Mouse (Mus musculus) liver, adult 2 months (tissue): ENCODE results near the gene Sh3d21. TPM values are rescaled to one million over a fixed set of nuclear protein-coding genes. Genes with fewer than 3 reads are reported as not detected.

Source experiments
- DNase-seq: peaks from one replicate; pipeline ENCODE4 v3.0.0-alpha.2; 2011; ENCODE audit warnings: low read depth, low spot score; ENCODE audit errors: extremely low read depth
- H3K27ac ChIP-seq: fragments of 200-500 bp; replicated peaks from 2 replicates; pipeline ENCODE4 v1.5.1; 2012; ENCODE audit warnings: low read depth, mild to moderate bottlenecking, control low read depth, inconsistent platforms, low read length; ENCODE audit not compliant: insufficient read depth
- H3K27me3 ChIP-seq: fragments of 200-500 bp; 2 replicates; pipeline ENCODE4 v1.6.1; 2012; ENCODE audit warnings: mild to moderate bottlenecking, moderate library complexity, low read length, inconsistent platforms; ENCODE audit not compliant: control insufficient read depth, insufficient read depth
- H3K36me3 ChIP-seq: fragments of 200-500 bp; 2 replicates; pipeline ENCODE4 v1.6.1; 2012; ENCODE audit warnings: low read length, inconsistent platforms; ENCODE audit not compliant: control insufficient read depth, insufficient read depth
- H3K4me1 ChIP-seq: fragments of 200-500 bp; 2 replicates; pipeline ENCODE4 v1.6.1; 2011; ENCODE audit warnings: low read length; ENCODE audit not compliant: control insufficient read depth, insufficient read depth
- H3K4me3 ChIP-seq: fragments of 200-500 bp; 2 replicates; pipeline ENCODE4 v1.5.1; 2011; ENCODE audit warnings: low read depth, mild to moderate bottlenecking, control low read depth, low read length, moderate library complexity; ENCODE audit not compliant: insufficient read depth
- H3K79me2 ChIP-seq: fragments of 200-500 bp; 2 replicates; pipeline ENCODE4 v1.6.1; 2012; ENCODE audit warnings: inconsistent platforms, mild to moderate bottlenecking, low read length, moderate library complexity; ENCODE audit not compliant: control insufficient read depth, insufficient read depth
- H3K9ac ChIP-seq: fragments of 200-500 bp; 2 replicates; pipeline ENCODE4 v1.6.1; 2012; ENCODE audit warnings: low read depth, mild to moderate bottlenecking, control low read depth, inconsistent platforms, low read length
- CTCF ChIP-seq: fragments of 200-500 bp; IDR thresholded peaks from 2 replicates; pipeline ENCODE4 v1.5.1; 2011; ENCODE audit warnings: low read depth, low read length, control low read depth
- POLR2A ChIP-seq: fragments of 200-500 bp; IDR thresholded peaks from 2 replicates; pipeline ENCODE4 v1.6.1; 2011; ENCODE audit warnings: low read length, control low read depth; ENCODE audit not compliant: insufficient read depth; ENCODE audit errors: extremely low read depth
- WGBS: fragments of 180-500 bp; shearing (Covaris S2); methylation state at CpG from one replicate; pipeline ENCODE4 v1.1.7; 2018; 5-methylcytosine and 5-hydroxymethylcytosine counted together
- polyA plus RNA-seq: library from polyadenylated mRNA; depleted of rRNA; stranded (reverse); fragments of >200 nt; gene quantifications from 2 replicates; pipeline ENCODE4 v1.2.3, GENCODE M21; 2012
- total RNA-seq: library from RNA; depleted of rRNA; stranded (reverse); fragments of >200 nt; gene quantifications from 2 replicates; pipeline ENCODE4 v1.2.3, GENCODE M21; 2014

Sh3d21 gene
- total and polyA plus RNA-seq, 2 experiments: 0.55 to 0.65 TPM

DNA sequence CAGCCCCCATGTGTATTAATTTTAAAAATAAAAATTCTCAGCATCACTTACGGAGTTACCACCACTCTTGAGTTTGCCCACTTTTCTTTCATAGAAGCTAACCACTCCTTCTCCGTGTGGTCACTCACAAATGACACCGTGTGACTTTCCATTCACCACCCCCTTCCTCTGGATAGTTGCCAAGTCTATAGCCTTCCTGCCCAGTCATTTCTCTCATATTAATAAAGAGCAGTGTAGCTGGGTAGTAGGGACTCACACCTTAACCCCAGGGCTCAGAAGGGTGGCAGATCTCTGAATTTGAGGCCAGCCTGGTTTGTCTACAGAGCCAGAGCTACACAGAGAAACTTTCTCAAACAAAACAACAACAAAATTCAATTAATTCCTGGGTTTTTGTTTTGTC, 34.2 kb upstream of the Sh3d21 start:
- H3K27ac ChIP-seq: no peak overlapping the region
- WGBS: 27% methylated on average over 3 of the region's 3 CpGs
- peaks cover 27% of the 10 kb centered on the region; the same call in 1 of the 2 replicates for H3K79me2 ChIP-seq
- TF ChIP-seq POLR2A (no peak), CTCF (no peak)
- H3K36me3 ChIP-seq: peaks cover 20% of the 10 kb centered on the region
- peaks cover 21% of the 10 kb centered on the region for H3K4me1 ChIP-seq
- H3K9ac ChIP-seq: no peak overlapping the region
- no peak overlapping the region for H3K4me3 ChIP-seq
- H3K27me3 ChIP-seq: no peaks in the 10 kb centered on the region
- DNase-seq: no peak

DNA sequence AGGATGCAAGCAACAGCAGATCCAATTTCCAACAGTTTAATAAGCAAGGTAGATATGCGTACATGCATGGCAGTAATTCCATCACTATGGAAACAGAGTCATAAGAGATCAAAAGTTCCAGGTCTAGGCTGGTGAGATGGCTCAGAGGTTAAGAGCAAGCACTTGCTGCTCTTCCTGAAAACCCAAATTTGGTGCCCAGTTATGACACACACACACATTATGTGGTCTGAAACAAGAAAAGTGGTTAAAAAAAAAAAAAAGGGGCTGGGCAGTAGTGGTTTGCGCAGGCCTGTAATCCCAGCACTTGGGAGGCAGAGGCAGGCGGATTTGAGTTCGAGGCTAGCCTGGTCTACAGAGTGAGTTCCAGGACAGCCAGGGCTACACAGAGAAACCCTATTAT, 31.6 kb upstream of the Sh3d21 start:
- H3K9ac ChIP-seq: no peak overlapping the region
- peaks cover 16% of the 10 kb centered on the region for H3K4me1 ChIP-seq
- no peaks in the 10 kb centered on the region for H3K27me3 ChIP-seq
- peaks cover 29% of the 10 kb centered on the region for H3K36me3 ChIP-seq
- no peak overlapping the region for H3K4me3 ChIP-seq
- 90% methylated on average over 4 of the region's 4 CpGs for WGBS
- peaks cover 35% of the 10 kb centered on the region; the same call in 1 of the 2 replicates for H3K79me2 ChIP-seq
- DNase-seq: no peak
- H3K27ac ChIP-seq: no peak overlapping the region
- TF ChIP-seq CTCF (no peak), POLR2A (no peak)

DNA sequence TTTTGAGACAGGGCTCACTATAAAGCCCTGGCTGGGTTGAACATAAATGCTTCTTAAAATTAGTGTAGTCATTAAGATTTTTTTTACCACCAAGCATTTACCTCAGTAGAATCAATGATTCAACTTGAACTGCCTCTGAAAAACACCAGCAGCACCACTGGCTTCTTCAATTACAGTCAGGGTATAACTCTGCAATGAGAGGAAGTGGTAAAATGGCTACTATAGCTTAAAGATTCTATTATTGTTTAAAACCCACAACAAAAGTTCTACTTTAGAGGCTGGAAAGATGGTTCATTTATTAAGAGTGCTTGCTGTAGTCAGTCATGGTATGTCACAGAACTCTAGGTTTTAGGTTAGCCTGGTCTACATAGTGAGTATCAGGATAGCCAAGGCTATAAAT, 30.9 kb upstream of the Sh3d21 start:
- Histone ChIP-seq H3K27ac (no peak overlapping the region), H3K36me3 (peaks cover 32% of the 10 kb centered on the region), H3K4me3 (no peak overlapping the region), H3K9ac (no peak overlapping the region), H3K4me1 (peaks cover 13% of the 10 kb centered on the region), H3K27me3 (no peaks in the 10 kb centered on the region), H3K79me2 (peaks cover 32% of the 10 kb centered on the region; the same call in 1 of the 2 replicates)
- TF ChIP-seq POLR2A (no peak), CTCF (no peak)
- DNase-seq: no peak

DNA sequence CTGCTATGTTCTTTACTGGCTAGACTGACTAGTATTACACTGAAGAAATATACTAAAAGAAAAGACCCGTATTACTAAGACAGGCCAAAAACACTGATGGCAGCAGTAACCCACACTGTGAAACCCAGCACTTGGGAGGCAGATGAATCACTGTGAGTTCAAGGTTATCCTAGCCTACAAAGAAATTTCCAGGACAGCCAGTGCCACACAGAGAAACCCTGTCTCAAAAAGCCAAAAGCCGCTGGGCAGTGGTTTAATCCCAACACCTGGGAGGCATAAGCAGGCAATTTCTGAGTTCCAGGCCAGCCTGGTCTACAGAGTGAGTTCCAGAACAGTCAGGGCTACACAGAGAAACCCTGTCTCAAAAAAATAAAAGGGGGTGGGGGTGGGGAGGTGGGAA, 27.3 kb upstream of the Sh3d21 start:
- H3K4me1 ChIP-seq: peaks cover 1% of the 10 kb centered on the region; the same call in 1 of the 2 replicates
- peaks cover 47% of the 10 kb centered on the region for H3K36me3 ChIP-seq
- H3K27ac ChIP-seq: no peak overlapping the region
- peaks cover 28% of the 10 kb centered on the region; the same call in 1 of the 2 replicates for H3K79me2 ChIP-seq
- no peaks in the 10 kb centered on the region for H3K27me3 ChIP-seq
- DNase-seq: no peak
- 76% methylated on average over 2 of the region's 2 CpGs for WGBS
- no peak overlapping the region for H3K4me3 ChIP-seq
- no peak overlapping the region for H3K9ac ChIP-seq
- TF ChIP-seq CTCF: no peak
- no peak for TF ChIP-seq POLR2A

DNA sequence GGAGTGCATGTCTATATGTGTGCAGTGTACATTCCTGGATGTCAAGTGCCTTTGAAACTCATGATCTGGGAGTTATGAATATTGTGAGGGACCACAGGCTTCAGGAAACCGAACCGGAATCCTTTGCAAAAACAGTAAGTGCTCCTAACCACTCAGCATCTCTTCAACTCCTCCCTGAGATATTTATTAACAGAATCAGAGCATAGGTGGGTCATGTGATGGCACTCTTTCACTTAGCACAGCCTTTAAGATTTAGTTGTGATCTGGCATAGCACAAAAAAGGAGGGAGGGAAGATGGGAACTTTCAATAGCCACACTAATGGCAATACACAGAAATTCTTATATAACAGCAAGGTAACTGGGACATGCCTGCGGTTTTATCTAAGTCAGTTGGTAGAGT, 23.8 kb upstream of the Sh3d21 start:
- 48% methylated on average over 3 of the region's 3 CpGs for WGBS
- Histone ChIP-seq H3K27ac (no peak overlapping the region), H3K9ac (no peak overlapping the region), H3K4me1 (peaks cover 6% of the 10 kb centered on the region; the same call in 1 of the 2 replicates), H3K79me2 (peaks cover 22% of the 10 kb centered on the region; the same call in 1 of the 2 replicates), H3K27me3 (no peaks in the 10 kb centered on the region), H3K4me3 (no peak overlapping the region), H3K36me3 (peaks cover 42% of the 10 kb centered on the region)
- no peak for DNase-seq
- TF ChIP-seq CTCF (no peak), POLR2A (no peak)

DNA sequence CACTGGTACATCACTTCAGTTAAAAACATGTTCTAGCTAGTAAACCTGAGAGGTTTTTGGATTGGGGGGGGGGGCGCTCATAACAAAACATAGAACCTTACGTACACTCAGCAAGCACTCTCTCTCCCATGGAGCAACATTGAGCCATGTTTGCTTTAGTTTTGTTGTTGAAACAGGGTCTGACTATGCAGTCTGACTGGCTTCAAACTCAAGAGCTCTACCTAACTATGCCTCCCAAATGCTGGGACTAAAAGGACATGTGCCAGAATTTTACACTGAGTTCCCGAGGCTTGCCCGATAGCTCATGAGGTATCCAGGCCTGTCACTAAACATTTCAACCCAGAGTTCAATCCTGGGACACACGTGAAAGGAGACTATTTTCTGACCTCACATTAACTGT, 19.7 kb upstream of the Sh3d21 start:
- TF ChIP-seq POLR2A (no peak), CTCF (no peak)
- WGBS: 38% methylated on average over 5 of the region's 5 CpGs
- Histone ChIP-seq H3K4me3 (no peak overlapping the region), H3K79me2 (peaks cover 4% of the 10 kb centered on the region; the same call in 1 of the 2 replicates), H3K27ac (no peak overlapping the region), H3K36me3 (peaks cover 44% of the 10 kb centered on the region), H3K27me3 (no peaks in the 10 kb centered on the region), H3K4me1 (peaks cover 10% of the 10 kb centered on the region), H3K9ac (no peak overlapping the region)
- DNase-seq: no peak
